Mouse (Mus musculus): ENCODE results near the gene Bend7. TPM values are rescaled to one million over a fixed set of nuclear protein-coding genes. Genes with fewer than 3 reads are reported as not detected.

Gene Bend7
- 6.3 and 6.7 TPM in 2 replicates for polyA plus RNA-seq (2014; fragmentation: Nextera tagmentation; extraction: Ambion mirVana)

- under 1% methylated on average over 81 of the region's 124 CpGs for WGBS
- peak; percentile 87; the same call in 1 of the 2 replicates for ATAC-seq (ENCODE audit: insufficient number of reproducible peaks, insufficient read depth, low FRiP score, low read depth)
Measured at GRCm38 (mm10) chr2:4717769-4718661, at the start of gene Bend7. TSS of gene Bend7 (plus strand) at chr2:4717831.

GRCm38 (mm10) chr2:4668626-4669025, 49.0 kb upstream of the Bend7 start:
- Histone ChIP-seq H3K9me3 (ENCODE audit: control insufficient read depth, low read depth, low read length) (no peaks in the 10 kb centered on the region), H3K27ac (ENCODE audit: low read length) (no peak overlapping the region), H3K36me3 (ENCODE audit: control insufficient read depth, insufficient read depth, low read length) (no peaks in the 10 kb centered on the region), H3K27me3 (ENCODE audit: control insufficient read depth, insufficient read depth, low read length) (no peaks in the 10 kb centered on the region), H3K9ac (replicated peaks; ENCODE audit: low read depth, low read length) (no peak overlapping the region), H3K4me1 (ENCODE audit: control insufficient read depth, insufficient read depth, low read length) (no peaks in the 10 kb centered on the region), H3K4me2 (replicated peaks; ENCODE audit: low read depth, low read length) (no peak overlapping the region), H3K4me3 (ENCODE audit: low read depth, low read length) (no peak overlapping the region)
- 77% methylated on average over 2 of the region's 2 CpGs for WGBS
- no peak for ATAC-seq (ENCODE audit: insufficient number of reproducible peaks, insufficient read depth, low FRiP score, low read depth)

More at GRCm38 (mm10) chr2:4717769-4718661, at the start of gene Bend7:
- Histone ChIP-seq H3K36me3 (ENCODE audit: control insufficient read depth, insufficient read depth, low read length) (no peaks in the 10 kb centered on the region), H3K4me2 (replicated peaks; ENCODE audit: low read depth, low read length) (peak within 1 kb of the TSS; percentile 92), H3K27me3 (ENCODE audit: control insufficient read depth, insufficient read depth, low read length) (0 out of 2 replicates have a peak, but pooled peaks cover 8% of the 10 kb centered on the region), H3K27ac (ENCODE audit: low read length) (peak within 1 kb of the TSS; percentile 61; the same call in 1 of the 2 replicates), H3K4me3 (ENCODE audit: low read depth, low read length) (peak within 1 kb of the TSS; percentile 75), H3K9ac (replicated peaks; ENCODE audit: low read depth, low read length) (peak within 1 kb of the TSS; percentile 60), H3K9me3 (ENCODE audit: control insufficient read depth, low read depth, low read length) (no peaks in the 10 kb centered on the region), H3K4me1 (ENCODE audit: control insufficient read depth, insufficient read depth, low read length) (no peaks in the 10 kb centered on the region)

GRCm38 (mm10) chr2:4669701-4670100, 47.9 kb upstream of the Bend7 start:
- H3K4me2 ChIP-seq (replicated peaks; ENCODE audit: low read depth, low read length) = no peak overlapping the region
- WGBS = 85% methylated on average over 8 of the region's 8 CpGs
- ATAC-seq (ENCODE audit: insufficient number of reproducible peaks, insufficient read depth, low FRiP score, low read depth) = no peak
- H3K4me3 ChIP-seq (ENCODE audit: low read depth, low read length) = no peak overlapping the region
- no peaks in the 10 kb centered on the region for H3K36me3 ChIP-seq (ENCODE audit: control insufficient read depth, insufficient read depth, low read length)
- H3K9me3 ChIP-seq (ENCODE audit: control insufficient read depth, low read depth, low read length) = no peaks in the 10 kb centered on the region
- no peak overlapping the region for H3K27ac ChIP-seq (ENCODE audit: low read length)
- no peaks in the 10 kb centered on the region for H3K27me3 ChIP-seq (ENCODE audit: control insufficient read depth, insufficient read depth, low read length)
- H3K4me1 ChIP-seq (ENCODE audit: control insufficient read depth, insufficient read depth, low read length) = no peaks in the 10 kb centered on the region
- no peak overlapping the region for H3K9ac ChIP-seq (replicated peaks; ENCODE audit: low read depth, low read length)

- no peaks in the 10 kb centered on the region for H3K36me3 ChIP-seq (ENCODE audit: control insufficient read depth, insufficient read depth, low read length)
- ATAC-seq (ENCODE audit: insufficient number of reproducible peaks, insufficient read depth, low FRiP score, low read depth) = no peak
- no peak overlapping the region for H3K27ac ChIP-seq (ENCODE audit: low read length)
- no peaks in the 10 kb centered on the region for H3K27me3 ChIP-seq (ENCODE audit: control insufficient read depth, insufficient read depth, low read length)
- H3K9me3 ChIP-seq (ENCODE audit: control insufficient read depth, low read depth, low read length) = no peaks in the 10 kb centered on the region
- 80% methylated on average over 8 of the region's 8 CpGs for WGBS
- no peak overlapping the region for H3K4me2 ChIP-seq (replicated peaks; ENCODE audit: low read depth, low read length)
- H3K4me3 ChIP-seq (ENCODE audit: low read depth, low read length) = no peak overlapping the region
- no peak overlapping the region for H3K9ac ChIP-seq (replicated peaks; ENCODE audit: low read depth, low read length)
- H3K4me1 ChIP-seq (ENCODE audit: control insufficient read depth, insufficient read depth, low read length) = no peaks in the 10 kb centered on the region
Measured at GRCm38 (mm10) chr2:4671636-4672035, 46.0 kb upstream of the Bend7 start.

GRCm38 (mm10) chr2:4679886-4680285, 37.7 kb upstream of the Bend7 start:
- ATAC-seq (ENCODE audit: insufficient number of reproducible peaks, insufficient read depth, low FRiP score, low read depth) = no peak

GRCm38 (mm10) chr2:4711262-4711661, 6.4 kb upstream of the Bend7 start:
- no peak for ATAC-seq (ENCODE audit: insufficient number of reproducible peaks, insufficient read depth, low FRiP score, low read depth)
- no peak overlapping the region for H3K4me3 ChIP-seq (ENCODE audit: low read depth, low read length)
- H3K27me3 ChIP-seq (ENCODE audit: control insufficient read depth, insufficient read depth, low read length) = no peaks in the 10 kb centered on the region
- no peak overlapping the region for H3K9ac ChIP-seq (replicated peaks; ENCODE audit: low read depth, low read length)
- H3K4me1 ChIP-seq (ENCODE audit: control insufficient read depth, insufficient read depth, low read length) = no peaks in the 10 kb centered on the region
- 51% methylated on average over 5 of the region's 5 CpGs for WGBS
- H3K9me3 ChIP-seq (ENCODE audit: control insufficient read depth, low read depth, low read length) = no peaks in the 10 kb centered on the region
- H3K4me2 ChIP-seq (replicated peaks; ENCODE audit: low read depth, low read length) = no peak overlapping the region
- H3K36me3 ChIP-seq (ENCODE audit: control insufficient read depth, insufficient read depth, low read length) = no peaks in the 10 kb centered on the region
- no peak overlapping the region for H3K27ac ChIP-seq (ENCODE audit: low read length)

More at GRCm38 (mm10) chr2:4679886-4680285, 37.7 kb upstream of the Bend7 start:
- H3K36me3 ChIP-seq (ENCODE audit: control insufficient read depth, insufficient read depth, low read length) = no peaks in the 10 kb centered on the region
- 82% methylated on average over 3 of the region's 3 CpGs for whole genome bisulfite sequencing
- no peak overlapping the region for H3K27ac ChIP-seq (ENCODE audit: low read length)
- H3K4me1 ChIP-seq (ENCODE audit: control insufficient read depth, insufficient read depth, low read length) = no peaks in the 10 kb centered on the region
- H3K27me3 ChIP-seq (ENCODE audit: control insufficient read depth, insufficient read depth, low read length) = no peaks in the 10 kb centered on the region
- H3K9me3 ChIP-seq (ENCODE audit: control insufficient read depth, low read depth, low read length) = no peaks in the 10 kb centered on the region
- H3K4me3 ChIP-seq (ENCODE audit: low read depth, low read length) = no peak overlapping the region
- H3K4me2 ChIP-seq (replicated peaks; ENCODE audit: low read depth, low read length) = no peak overlapping the region
- H3K9ac ChIP-seq (replicated peaks; ENCODE audit: low read depth, low read length) = no peak overlapping the region

- H3K9me3 ChIP-seq (ENCODE audit: control insufficient read depth, low read depth, low read length) = no peaks in the 10 kb centered on the region
- no peaks in the 10 kb centered on the region for H3K4me1 ChIP-seq (ENCODE audit: control insufficient read depth, insufficient read depth, low read length)
- peak overlapping the region; percentile 92 for H3K4me2 ChIP-seq (replicated peaks; ENCODE audit: low read depth, low read length)
- 0 out of 2 replicates have a peak, but pooled peaks cover 8% of the 10 kb centered on the region for H3K27me3 ChIP-seq (ENCODE audit: control insufficient read depth, insufficient read depth, low read length)
- peak overlapping the region; percentile 60 for H3K9ac ChIP-seq (replicated peaks; ENCODE audit: low read depth, low read length)
- no peak overlapping the region for H3K27ac ChIP-seq (ENCODE audit: low read length)
- peak; percentile 80 for ATAC-seq (ENCODE audit: insufficient number of reproducible peaks, insufficient read depth, low FRiP score, low read depth)
- H3K36me3 ChIP-seq (ENCODE audit: control insufficient read depth, insufficient read depth, low read length) = no peaks in the 10 kb centered on the region
- 2% methylated on average over 40 of the region's 49 CpGs for WGBS
- peak overlapping the region; percentile 75 for H3K4me3 ChIP-seq (ENCODE audit: low read depth, low read length)
Measured at GRCm38 (mm10) chr2:4717081-4717768, 406 bp upstream of the Bend7 start.

- no peaks in the 10 kb centered on the region for H3K27me3 ChIP-seq (ENCODE audit: control insufficient read depth, insufficient read depth, low read length)
- no peak overlapping the region for H3K27ac ChIP-seq (ENCODE audit: low read length)
- H3K4me3 ChIP-seq (ENCODE audit: low read depth, low read length) = no peak overlapping the region
- H3K4me1 ChIP-seq (ENCODE audit: control insufficient read depth, insufficient read depth, low read length) = no peaks in the 10 kb centered on the region
- H3K36me3 ChIP-seq (ENCODE audit: control insufficient read depth, insufficient read depth, low read length) = no peaks in the 10 kb centered on the region
- H3K9me3 ChIP-seq (ENCODE audit: control insufficient read depth, low read depth, low read length) = no peaks in the 10 kb centered on the region
- no peak overlapping the region for H3K4me2 ChIP-seq (replicated peaks; ENCODE audit: low read depth, low read length)
- 85% methylated on average over 8 of the region's 8 CpGs for WGBS
- H3K9ac ChIP-seq (replicated peaks; ENCODE audit: low read depth, low read length) = no peak overlapping the region
- no peak for ATAC-seq (ENCODE audit: insufficient number of reproducible peaks, insufficient read depth, low FRiP score, low read depth)
Measured at GRCm38 (mm10) chr2:4723088-4723487, 5.5 kb downstream of the Bend7 start.

Data from stomach, embryonic 14.5 days (tissue).